Mouse (Mus musculus): ENCODE data around the gene Sox6. TPM values are rescaled to one million over a fixed set of nuclear protein-coding genes. Genes with fewer than 3 reads are reported as not detected.

Gene Sox6
- polyA plus RNA-seq, 1 experiment = 2.9 TPM

GRCm38 (mm10) chr7:116034282-116034758 lies 4.3 kb downstream of the Sox6 start:
- Histone ChIP-seq H3K4me3 (ENCODE audit: insufficient read depth, low read length) (peak overlapping the region; percentile 58), H3K4me1 (ENCODE audit: control insufficient read depth, insufficient read depth, low read length) (peaks cover 3% of the 10 kb centered on the region), H3K27ac (ENCODE audit: insufficient read depth, low read length) (no peak overlapping the region)
- TF ChIP-seq CTCF (IDR thresholded peaks at IDR 0.05; ENCODE audit: borderline replicate concordance, insufficient read depth, low read length) (no peak), POLR2A (IDR thresholded peaks at IDR 0.05; ENCODE audit: low read depth, low read length) (no peak; the same call in 1 of the 2 replicates)

- TF ChIP-seq POLR2A (IDR thresholded peaks at IDR 0.05; ENCODE audit: low read depth, low read length) = no peak
- no peak for TF ChIP-seq CTCF (IDR thresholded peaks at IDR 0.05; ENCODE audit: borderline replicate concordance, insufficient read depth, low read length)
- Histone ChIP-seq H3K4me1 (ENCODE audit: control insufficient read depth, insufficient read depth, low read length) (peaks cover 3% of the 10 kb centered on the region; the same call in 1 of the 2 replicates), H3K4me3 (ENCODE audit: insufficient read depth, low read length) (peak overlapping the region; percentile 58), H3K27ac (ENCODE audit: insufficient read depth, low read length) (no peak overlapping the region)
Measured at GRCm38 (mm10) chr7:116033371-116034241, 5.0 kb downstream of the Sox6 start.

GRCm38 (mm10) chr7:116032596-116033307 lies 5.8 kb downstream of the Sox6 start:
- TF ChIP-seq CTCF (IDR thresholded peaks at IDR 0.05; ENCODE audit: borderline replicate concordance, insufficient read depth, low read length) (peak; percentile 21; the same call in 1 of the 2 replicates), POLR2A (IDR thresholded peaks at IDR 0.05; ENCODE audit: low read depth, low read length) (no peak)
- H3K4me3 ChIP-seq (ENCODE audit: insufficient read depth, low read length) = peak overlapping the region; percentile 58
- peaks cover 3% of the 10 kb centered on the region; the same call in 1 of the 2 replicates for H3K4me1 ChIP-seq (ENCODE audit: control insufficient read depth, insufficient read depth, low read length)

GRCm38 (mm10) chr7:116031718-116032595 lies 6.6 kb downstream of the Sox6 start:
- peak overlapping the region; percentile 38 for H3K4me3 ChIP-seq (ENCODE audit: insufficient read depth, low read length)
- peaks cover 3% of the 10 kb centered on the region; the same call in 1 of the 2 replicates for H3K4me1 ChIP-seq (ENCODE audit: control insufficient read depth, insufficient read depth, low read length)
- no peak overlapping the region for H3K27ac ChIP-seq (ENCODE audit: insufficient read depth, low read length)
- TF ChIP-seq CTCF (IDR thresholded peaks at IDR 0.05; ENCODE audit: borderline replicate concordance, insufficient read depth, low read length) (no peak), POLR2A (IDR thresholded peaks at IDR 0.05; ENCODE audit: low read depth, low read length) (0 out of 2 replicates have a peak, but pooled peaks have one; percentile 15)

More at GRCm38 (mm10) chr7:116032596-116033307, 5.8 kb downstream of the Sox6 start:
- H3K27ac ChIP-seq (ENCODE audit: insufficient read depth, low read length) = no peak overlapping the region

- Histone ChIP-seq H3K4me1 (ENCODE audit: control insufficient read depth, insufficient read depth, low read length) (peaks cover 3% of the 10 kb centered on the region; the same call in 1 of the 2 replicates), H3K27ac (ENCODE audit: insufficient read depth, low read length) (no peak overlapping the region), H3K4me3 (ENCODE audit: insufficient read depth, low read length) (peak overlapping the region; percentile 38)
- no peak for TF ChIP-seq POLR2A (IDR thresholded peaks at IDR 0.05; ENCODE audit: low read depth, low read length)
- TF ChIP-seq CTCF (IDR thresholded peaks at IDR 0.05; ENCODE audit: borderline replicate concordance, insufficient read depth, low read length) = no peak
Measured at GRCm38 (mm10) chr7:116031388-116031717, 7.2 kb downstream of the Sox6 start.

GRCm38 (mm10) chr7:116030597-116031387 lies 7.8 kb downstream of the Sox6 start:
- TF ChIP-seq CTCF (IDR thresholded peaks at IDR 0.05; ENCODE audit: borderline replicate concordance, insufficient read depth, low read length) (no peak), POLR2A (IDR thresholded peaks at IDR 0.05; ENCODE audit: low read depth, low read length) (no peak)
- H3K27ac ChIP-seq (ENCODE audit: insufficient read depth, low read length) = no peak overlapping the region
- H3K4me3 ChIP-seq (ENCODE audit: insufficient read depth, low read length) = peak overlapping the region; percentile 38; the same call in 1 of the 2 replicates
- peaks cover 3% of the 10 kb centered on the region; the same call in 1 of the 2 replicates for H3K4me1 ChIP-seq (ENCODE audit: control insufficient read depth, insufficient read depth, low read length)

- H3K27ac ChIP-seq (ENCODE audit: insufficient read depth, low read length) = no peak overlapping the region
- no peak overlapping the region for H3K4me3 ChIP-seq (ENCODE audit: insufficient read depth, low read length)
- TF ChIP-seq POLR2A (IDR thresholded peaks at IDR 0.05; ENCODE audit: low read depth, low read length) (no peak), CTCF (IDR thresholded peaks at IDR 0.05; ENCODE audit: borderline replicate concordance, insufficient read depth, low read length) (no peak)
- peaks cover 3% of the 10 kb centered on the region; the same call in 1 of the 2 replicates for H3K4me1 ChIP-seq (ENCODE audit: control insufficient read depth, insufficient read depth, low read length)
Measured at GRCm38 (mm10) chr7:116029991-116030390, 8.6 kb downstream of the Sox6 start.

GRCm38 (mm10) chr7:116002726-116003125 lies 35.9 kb downstream of the Sox6 start:
- TF ChIP-seq POLR2A (IDR thresholded peaks at IDR 0.05; ENCODE audit: low read depth, low read length) (no peak), CTCF (IDR thresholded peaks at IDR 0.05; ENCODE audit: borderline replicate concordance, insufficient read depth, low read length) (no peak)
- Histone ChIP-seq H3K27ac (ENCODE audit: insufficient read depth, low read length) (no peak overlapping the region), H3K4me3 (ENCODE audit: insufficient read depth, low read length) (no peak overlapping the region), H3K4me1 (ENCODE audit: control insufficient read depth, insufficient read depth, low read length) (peaks cover 2% of the 10 kb centered on the region; the same call in 1 of the 2 replicates)

All from embryonic fibroblast, embryonic 13.5 days (primary cell).